Mouse (Mus musculus): ENCODE results near the gene Gal3st4. TPM values are rescaled to one million over a fixed set of nuclear protein-coding genes. Genes with fewer than 3 reads are reported as not detected.
"Not testable (repeated sequence)": the region's sequence is repeated elsewhere in the genome, so short reads cannot be mapped to it uniquely, and the experiment has no call there.

Gene Gal3st4
- total RNA-seq, 2 experiments from 2014 or later: 3.2 to 3.7 TPM

- Histone ChIP-seq H3K27ac (no peak within 1 kb of the TSS), H3K4me3 (no peak within 1 kb of the TSS)
- TF ChIP-seq CTCF (conservative IDR thresholded peaks at IDR 0.05): no peak
- DNase-seq (ENCODE audit: low spot score in 2 of 2): no peak
Measured at GRCm38 (mm10) chr5:138225700-138226099, 46.9 kb downstream of the Gal3st4 start, which contains the start of gene Nxpe5. Nxpe5 (plus strand) TSS chr5:138225898.

GRCm38 (mm10) chr5:138223287-138223686, 49.4 kb downstream of the Gal3st4 start:
- H3K27ac ChIP-seq: no peak overlapping the region
- DNase-seq (ENCODE audit: low spot score in 2 of 2): no peak
- no peak for TF ChIP-seq CTCF (conservative IDR thresholded peaks at IDR 0.05)
- no peak overlapping the region for H3K4me3 ChIP-seq

- peak; percentile 99 for TF ChIP-seq CTCF (conservative IDR thresholded peaks at IDR 0.05)
- H3K4me3 ChIP-seq: no peak overlapping the region
- H3K27ac ChIP-seq: no peak overlapping the region
- peak; percentile 77 to 93 for DNase-seq (ENCODE audit: low spot score in 2 of 2)
Measured at GRCm38 (mm10) chr5:138222111-138222510, 50.5 kb downstream of the Gal3st4 start.

GRCm38 (mm10) chr5:138219864-138220263, 52.8 kb downstream of the Gal3st4 start:
- TF ChIP-seq CTCF (conservative IDR thresholded peaks at IDR 0.05): no peak
- no peak overlapping the region for H3K4me3 ChIP-seq
- no peak overlapping the region for H3K27ac ChIP-seq
- DNase-seq (ENCODE audit: low spot score in 2 of 2): no peak

DNA sequence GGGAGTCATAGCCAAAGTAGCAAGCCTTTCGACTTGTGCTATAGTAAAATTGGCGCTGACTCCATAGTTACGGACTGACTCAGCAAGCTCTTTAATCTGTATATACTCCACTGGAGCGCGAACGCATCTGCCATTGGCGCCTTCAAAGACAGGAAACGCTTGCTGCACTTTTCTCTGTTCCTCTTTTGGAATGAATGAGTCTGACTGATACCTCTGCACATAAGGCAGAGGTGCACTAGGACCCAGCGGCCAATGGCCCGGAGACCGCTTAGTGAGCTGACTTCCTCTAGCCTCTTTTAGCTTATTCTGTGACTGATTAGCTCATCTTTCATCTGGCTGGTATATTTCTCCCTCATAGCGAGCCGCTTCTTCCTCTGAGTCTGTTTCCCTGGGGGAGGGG, 56.0 kb downstream of the Gal3st4 start:
- H3K27ac ChIP-seq; DNase-seq (ENCODE audit: low spot score in 2 of 2); H3K4me3 ChIP-seq: not testable (repeated sequence)

Other genes starting within 250 kb of the Gal3st4 start
- gene Smok3c, start 219.6 kb downstream of the Gal3st4 start, total RNA-seq (2021): not detected
- gene Zkscan1, start 187.8 kb downstream of the Gal3st4 start, total RNA-seq (2021): 10 to 100 TPM; 39.7 to 42.3 TPM
- 10 to 100 TPM; 13.7 to 16.2 TPM for gene Zscan21, start 155.9 kb downstream of the Gal3st4 start, total RNA-seq (2021)
- 10 to 100 TPM; 13.4 to 14.6 TPM for gene Zfp113, start 117.1 kb downstream of the Gal3st4 start, total RNA-seq (2021)
- 100 to 1,000 TPM; 141 to 145 TPM for gene Cops6, start 111.8 kb downstream of the Gal3st4 start, total RNA-seq (2021)
- 10 to 100 TPM; 25.6 to 26.2 TPM for gene Ap4m1, start 100.8 kb downstream of the Gal3st4 start, total RNA-seq (2021)
- 10 to 100 TPM; 18.6 to 18.8 TPM for gene Mcm7, start 100.4 kb downstream of the Gal3st4 start, total RNA-seq (2021)
- 10 to 100 TPM; 42.0 to 42.2 TPM for gene Taf6, start 85.4 kb downstream of the Gal3st4 start, total RNA-seq (2021)
- gene Cnpy4, start 85.4 kb downstream of the Gal3st4 start, total RNA-seq (2021): 10 to 100 TPM; 13.4 to 16.5 TPM
- gene Mblac1, start 78.5 kb downstream of the Gal3st4 start, total RNA-seq (2021): 1 to 10 TPM; 8.2 to 8.4 TPM
- not detected for gene Nxpe5, start 46.9 kb downstream of the Gal3st4 start, total RNA-seq (2021)
- 10 to 100 TPM; 60.0 to 60.9 TPM for gene Lamtor4, start 17.4 kb downstream of the Gal3st4 start, total RNA-seq (2021)
- 10 to 100 TPM; 68.1 to 77.0 TPM for gene BC037034, start 8.8 kb downstream of the Gal3st4 start, total RNA-seq (2021)
- gene Gm43720, start 7.1 kb upstream of the Gal3st4 start, total RNA-seq (2021): under 1 TPM in 1 of 2 experiments, not detected in 1; 0.12 TPM
- 1 to 10 TPM; 2.4 to 2.5 TPM for gene Gpc2, start 7.2 kb upstream of the Gal3st4 start, total RNA-seq (2021)
- gene Stag3, start 7.4 kb upstream of the Gal3st4 start, total RNA-seq (2021): under 1 TPM; 0.44 to 0.79 TPM
- gene Pvrig, start 69.1 kb upstream of the Gal3st4 start, total RNA-seq (2021): not detected
- gene Zfp157, start 168.6 kb upstream of the Gal3st4 start, total RNA-seq (2021): 10 to 100 TPM; 22.6 to 26.7 TPM